In genomic region chr3:41318232-41319131, GRCm38 (mm10) we compare ENCODE assay signal across 10 mouse cellular contexts.
A peak's percentile ranks its signal among the peaks of the same experiment; 100 is the strongest.
DNase-seq lines count a peak whose midpoint lies in the region; ATAC-seq and TF ChIP-seq lines count a peak whose summit lies in the region.
"Had no signal": no experiment of that assay in that cellular context is flagged by ENCODE, and none has a peak within 500 bp of the region (broad histone marks: within the 10 kb centered on the region; RNA-seq: fewer than 3 reads in every experiment).

No protein-coding gene starts in this region.

- no peak overlapping the region for H3K27ac ChIP-seq in lung, embryonic 14.5 days (ENCODE audit: low read depth)
- H3K27ac ChIP-seq in intestine, postnatal 0 days (ENCODE audit: low read depth, low read length), result peak overlapping the region; percentile 28; the same call in 1 of the 2 replicates
- H3K27ac ChIP-seq: hindbrain, postnatal 0 days; lung, embryonic 15.5 days had no signal

- ATAC-seq in lung, embryonic 14.5 days (ENCODE audit: insufficient read depth), result 0 out of 2 replicates have a peak, but pooled peaks have one; percentile 11
- peak; percentile 73 for ATAC-seq in intestine, postnatal 0 days

- H3K36me3 ChIP-seq in lung, embryonic 14.5 days (ENCODE audit: insufficient read depth), result no peaks in the 10 kb centered on the region
- no peaks in the 10 kb centered on the region for H3K36me3 ChIP-seq in intestine, postnatal 0 days (ENCODE audit: control insufficient read depth, insufficient read depth)
- H3K36me3 ChIP-seq: lung, embryonic 15.5 days had no signal

- no peak for TF ChIP-seq POLR2A in lung, adult 2 months (IDR thresholded peaks at IDR 0.05; ENCODE audit: borderline replicate concordance, extremely low read depth, low read depth, low read length)

- H3K4me3 ChIP-seq in lung, embryonic 14.5 days (ENCODE audit: low read depth, low read length), result no peak overlapping the region
- no peak overlapping the region for H3K4me3 ChIP-seq in lung, adult 2 months (replicated peaks; ENCODE audit: extremely low read depth, low read depth, low read length)
- H3K4me3 ChIP-seq in intestine, postnatal 0 days (ENCODE audit: low read depth, low read length), result no peak overlapping the region
- H3K4me3 ChIP-seq: lung, embryonic 15.5 days had no signal

- no peak overlapping the region for H3K9ac ChIP-seq in lung, embryonic 14.5 days
- H3K9ac ChIP-seq in intestine, postnatal 0 days (ENCODE audit: low read depth, low read length), result no peak overlapping the region
- H3K9ac ChIP-seq: lung, embryonic 15.5 days had no signal

- no peak overlapping the region for H3K4me2 ChIP-seq in lung, embryonic 14.5 days
- H3K4me2 ChIP-seq in intestine, postnatal 0 days (replicated peaks; ENCODE audit: low read depth), result no peak overlapping the region
- H3K4me2 ChIP-seq: lung, embryonic 15.5 days had no signal

- H3K4me1 ChIP-seq in lung, embryonic 14.5 days (ENCODE audit: insufficient read depth), result no peaks in the 10 kb centered on the region
- no peaks in the 10 kb centered on the region for H3K4me1 ChIP-seq in lung, adult 2 months (ENCODE audit: control insufficient read depth, insufficient read depth, low read length)
- no peaks in the 10 kb centered on the region; the same call in 1 of the 2 replicates for H3K4me1 ChIP-seq in intestine, postnatal 0 days (replicated peaks; ENCODE audit: control insufficient read depth, insufficient read depth, low read length)
- H3K4me1 ChIP-seq: lung, embryonic 15.5 days had no signal

- no peaks in the 10 kb centered on the region for H3K9me3 ChIP-seq in lung, embryonic 14.5 days (ENCODE audit: low read depth, low read length)
- H3K9me3 ChIP-seq in intestine, postnatal 0 days (ENCODE audit: control insufficient read depth), result no peaks in the 10 kb centered on the region
- H3K9me3 ChIP-seq: lung, embryonic 15.5 days had no signal

- no peak for TF ChIP-seq CTCF in lung, embryonic 14.5 days (IDR thresholded peaks at IDR 0.05; ENCODE audit: low read depth)
- no peak for TF ChIP-seq CTCF in lung, adult 2 months (IDR thresholded peaks at IDR 0.05; ENCODE audit: insufficient read depth, low read length)
- TF ChIP-seq CTCF in intestine, postnatal 0 days (IDR thresholded peaks at IDR 0.05; ENCODE audit: low read depth), result no peak

- no peaks in the 10 kb centered on the region for H3K27me3 ChIP-seq in lung, embryonic 14.5 days (ENCODE audit: insufficient read depth, low read length)
- no peaks in the 10 kb centered on the region for H3K27me3 ChIP-seq in intestine, postnatal 0 days (replicated peaks; ENCODE audit: control insufficient read depth, insufficient read depth, low read length)
- H3K27me3 ChIP-seq: lung, embryonic 15.5 days had no signal

- WGBS in lung, embryonic 14.5 days, result 72% methylated on average over 12 of the region's 12 CpGs
- WGBS in lung, adult 2 months, result 83% methylated on average over 12 of the region's 12 CpGs
- WGBS in intestine, postnatal 0 days, result 55% methylated on average over 12 of the region's 12 CpGs

- DNase-seq in adrenal gland, adult (ENCODE audit: inconsistent age in 2 of 2, low spot score in 1 of 2), result peak; percentile 25 to 67
- DNase-seq in adrenal gland, postnatal 4 days (ENCODE audit: low spot score in 2 of 2), result no peak
- DNase-seq in lung, embryonic 14.5 days, result no peak
- DNase-seq in lung, adult 2 months, result no peak
- DNase-seq in cerebellum, postnatal 25 days, result peak; percentile 11 to 17
- no peak for DNase-seq in lung, postnatal 4 days
- no peak for DNase-seq in thymus, adult 18-20 months

Comparison
In these comparisons a context has a peak if more than half of its experiments do, and no peak if none do; other contexts are left out.
1. DNase-seq: peak in adrenal gland, adult (2 of 2) and cerebellum, postnatal 25 days (2 of 2); none in adrenal gland, postnatal 4 days (0 of 2), lung, embryonic 14.5 days (single experiment), lung, adult 2 months (single experiment), lung, postnatal 4 days (0 of 2) and thymus, adult 18-20 months (0 of 2).